Mouse (Mus musculus) neutrophil, adult 5-6 weeks (primary cell): ENCODE data around the gene 4930578C19Rik. TPM values are rescaled to one million over a fixed set of nuclear protein-coding genes. Genes with fewer than 3 reads are reported as not detected.
"Not testable (repeated sequence)": the region's sequence is repeated elsewhere in the genome, so short reads cannot be mapped to it uniquely, and the experiment has no call there.

Experiments used
- ATAC-seq: fragments of 151-379, 151-347 bp; 2 replicates; pipeline ENCODE4 v1.8.0; 2017; ENCODE audit warnings: mild to moderate bottlenecking, moderate TSS enrichment; ENCODE audit not compliant: insufficient number of reproducible peaks, poor library complexity, low FRiP score, severe bottlenecking; ENCODE audit errors: extremely low read depth
- total RNA-seq: library from RNA; stranded (forward); fragments of 200-1000 nt; gene quantifications from 2 replicates; pipeline ENCODE4 v1.2.3, GENCODE M21; 2017

The 4930578C19Rik gene
- total RNA-seq, result not detected in 2 replicates

GRCm38 (mm10) chrX:18461198-18461601, at the start of gene 4930578C19Rik:
TSS of gene 4930578C19Rik (minus strand) at chrX:18461397.
- no peak for ATAC-seq

DNA sequence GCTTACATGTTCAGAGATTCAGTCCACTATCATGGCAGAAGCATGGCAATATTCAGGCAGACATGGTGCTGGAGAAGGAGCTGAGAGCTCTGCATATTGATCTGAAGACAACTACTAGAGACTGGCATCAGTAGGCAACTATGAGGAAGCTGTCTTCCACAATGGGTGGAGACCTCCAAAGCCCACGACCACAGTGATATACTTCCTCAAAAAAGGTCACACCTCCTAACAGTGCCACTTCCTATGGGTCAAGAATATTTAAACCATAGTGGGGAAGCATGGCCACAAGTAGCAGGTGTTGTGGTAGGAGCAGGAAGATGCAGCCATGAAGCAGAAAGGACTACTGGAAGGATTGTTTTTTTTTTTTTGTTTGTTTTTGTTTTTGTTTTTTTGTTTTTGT, 6.5 kb upstream of the 4930578C19Rik start:
- no peak for ATAC-seq

GRCm38 (mm10) chrX:18462879-18463278, 1.7 kb upstream of the 4930578C19Rik start:
- no peak for ATAC-seq

DNA sequence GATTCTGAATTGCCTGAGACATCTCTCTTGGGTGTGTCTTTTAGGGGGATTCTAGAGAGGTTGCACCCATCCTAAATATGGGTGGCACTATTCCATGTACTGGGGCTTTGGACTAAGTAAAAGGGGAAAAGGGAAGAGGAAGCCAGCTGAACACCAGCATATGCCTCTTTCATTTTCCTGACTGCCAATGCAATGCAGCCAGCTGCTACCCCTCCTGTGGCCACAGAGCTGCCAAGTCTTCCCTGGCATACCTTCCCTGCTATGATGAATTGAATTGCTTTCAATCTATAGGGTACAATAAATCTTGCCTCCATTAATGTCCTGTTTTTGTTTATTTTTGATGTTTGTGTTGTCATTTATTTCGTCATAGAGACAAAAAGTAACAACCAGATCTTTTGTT, 9.6 kb downstream of the 4930578C19Rik start:
- ATAC-seq, result no peak

DNA sequence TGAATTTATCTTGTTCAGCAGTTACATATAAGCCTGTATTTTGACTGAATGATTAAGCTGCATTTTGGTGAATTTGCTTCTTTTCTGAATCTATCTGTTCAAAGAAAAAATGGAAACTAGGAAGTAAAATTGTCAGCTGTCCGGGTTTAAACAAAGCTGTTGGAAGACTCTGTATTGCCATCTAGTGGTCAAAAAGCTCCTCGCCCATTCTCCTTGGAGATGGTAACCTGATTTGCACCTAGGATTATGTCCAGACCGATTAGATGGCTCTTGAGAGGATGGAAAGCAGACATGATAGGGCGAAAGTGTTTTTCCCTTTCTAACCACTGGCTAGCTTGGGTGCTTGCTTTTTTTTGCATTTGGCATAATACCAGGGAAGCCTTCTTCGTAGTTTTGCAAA, 19.1 kb downstream of the 4930578C19Rik start:
- no peak for ATAC-seq

DNA sequence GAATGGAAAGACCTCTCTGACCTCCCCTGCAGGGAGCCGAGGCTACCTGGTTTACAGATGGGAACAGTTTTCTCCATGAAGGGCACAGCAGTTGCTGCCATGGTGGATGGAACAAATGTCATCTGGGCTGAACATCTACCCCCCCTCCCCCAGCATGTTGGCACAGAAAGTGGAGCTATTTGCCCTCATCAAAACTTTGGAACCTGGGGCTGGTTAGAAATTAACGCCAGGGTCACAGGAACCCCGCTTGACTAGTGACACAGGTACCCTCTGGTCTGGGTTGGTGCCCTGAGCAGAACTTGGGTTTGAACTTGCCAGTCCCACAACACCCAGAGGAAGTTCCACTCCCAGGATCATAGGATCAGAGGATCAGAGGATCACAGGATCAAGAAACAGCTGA, 35.7 kb downstream of the 4930578C19Rik start:
- no peak for ATAC-seq

DNA sequence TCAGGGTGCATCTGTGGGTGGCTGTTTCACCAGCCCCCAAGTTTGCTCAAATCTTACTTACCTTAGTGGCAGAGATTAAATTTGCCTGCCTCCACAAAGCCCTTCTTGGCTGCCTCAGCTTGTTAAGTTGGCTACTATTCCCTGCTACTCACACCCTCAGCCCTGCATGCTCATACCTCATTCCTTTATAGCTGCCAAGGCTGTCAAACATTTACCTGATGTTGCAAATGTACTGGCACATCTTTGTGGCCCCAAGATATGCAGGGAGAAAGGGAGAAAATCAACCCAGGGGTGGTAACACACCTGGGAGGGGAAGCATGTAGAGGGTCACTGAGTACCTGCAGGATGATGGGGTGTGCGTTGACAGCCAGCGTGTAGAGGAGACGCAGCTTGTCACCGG, 38.0 kb downstream of the 4930578C19Rik start:
- no peak for ATAC-seq

DNA sequence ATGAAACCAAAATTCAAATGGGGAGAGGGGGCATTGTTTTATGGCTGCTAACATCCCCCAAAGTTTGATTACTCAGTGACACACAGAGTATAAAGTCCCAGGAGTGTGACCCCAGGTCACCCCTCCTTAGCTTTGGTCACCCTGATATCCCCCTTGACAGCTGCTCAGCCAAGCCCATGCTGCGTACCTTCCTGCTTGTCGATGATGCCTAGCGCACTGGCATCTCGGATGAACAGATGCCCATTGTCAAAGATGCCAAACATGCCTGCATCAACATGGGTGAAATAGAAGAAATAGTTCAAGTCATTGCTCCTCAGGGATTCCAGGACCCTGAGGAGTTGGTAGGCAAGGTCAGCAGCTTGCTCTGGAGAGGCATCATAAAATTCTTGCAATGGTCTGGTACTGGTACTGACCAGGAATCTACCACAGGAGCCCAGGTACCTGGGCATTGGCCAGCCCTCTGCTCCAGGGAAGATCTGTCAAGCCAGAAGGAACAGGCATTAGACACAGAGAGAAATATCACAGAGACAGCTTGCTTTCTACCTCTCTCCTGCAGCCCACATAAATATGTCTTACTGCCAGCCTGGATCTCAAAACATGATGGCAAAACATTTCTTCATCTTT, 40.9 kb downstream of the 4930578C19Rik start:
- no peak for ATAC-seq

DNA sequence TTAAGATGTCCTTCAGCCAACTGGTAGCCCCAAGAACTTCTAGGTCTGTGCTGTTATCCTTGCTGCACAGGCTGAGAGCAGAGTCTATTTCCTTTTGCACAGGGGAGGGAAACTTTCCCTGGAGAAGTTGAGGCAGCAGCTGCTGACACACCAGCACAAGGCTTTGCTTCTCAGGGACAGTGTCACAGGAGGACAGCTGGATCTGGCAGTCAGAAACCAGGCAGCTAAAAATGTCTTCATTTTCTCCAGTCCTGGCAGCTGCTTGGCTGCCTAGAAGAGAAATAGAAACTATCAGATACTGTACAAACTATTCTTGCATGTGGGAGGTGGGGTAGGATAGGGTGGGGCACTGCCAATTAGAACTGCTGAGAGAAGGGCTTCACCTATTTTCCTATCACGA, 42.2 kb downstream of the 4930578C19Rik start:
- ATAC-seq, result no peak

- no peak for ATAC-seq
Measured at GRCm38 (mm10) chrX:18414560-18414959, 46.6 kb downstream of the 4930578C19Rik start.

DNA sequence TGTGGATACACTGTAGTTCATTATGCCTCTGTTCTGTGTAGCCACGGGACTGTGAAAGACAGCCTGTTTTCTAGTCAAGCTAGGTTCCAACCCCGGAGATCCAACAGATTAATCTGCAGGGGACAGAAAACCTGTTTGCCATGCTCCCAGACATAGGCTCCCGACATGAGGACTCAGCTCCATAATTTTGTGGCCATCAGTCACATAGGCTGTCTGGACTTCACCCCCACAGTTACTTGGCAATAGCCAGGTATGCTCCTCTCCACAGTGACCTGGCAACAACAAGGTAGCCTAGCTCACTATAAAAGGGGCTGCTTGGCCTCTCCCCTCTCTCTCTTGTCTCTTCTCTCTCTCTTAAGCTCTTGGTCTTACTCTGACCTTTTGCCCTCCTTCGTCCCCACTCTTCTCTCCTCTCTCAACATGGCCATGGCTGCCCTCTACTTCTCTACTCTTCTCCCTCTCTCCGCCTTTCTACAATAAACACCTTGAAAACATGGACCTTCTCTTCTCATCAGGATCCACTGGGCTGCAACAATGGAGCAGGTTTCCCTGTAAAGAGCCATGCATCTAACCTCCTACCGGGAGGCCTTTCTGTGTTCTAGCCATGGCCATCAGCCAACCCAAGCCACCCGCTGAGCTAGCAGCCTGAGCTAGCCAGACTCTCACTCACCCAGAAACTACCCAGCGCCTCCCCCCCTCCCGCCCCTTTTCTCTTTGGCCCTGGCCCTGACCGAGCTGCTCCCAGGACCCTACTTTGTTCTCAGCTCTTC, 49.9 kb downstream of the 4930578C19Rik start:
- no peak for ATAC-seq

DNA sequence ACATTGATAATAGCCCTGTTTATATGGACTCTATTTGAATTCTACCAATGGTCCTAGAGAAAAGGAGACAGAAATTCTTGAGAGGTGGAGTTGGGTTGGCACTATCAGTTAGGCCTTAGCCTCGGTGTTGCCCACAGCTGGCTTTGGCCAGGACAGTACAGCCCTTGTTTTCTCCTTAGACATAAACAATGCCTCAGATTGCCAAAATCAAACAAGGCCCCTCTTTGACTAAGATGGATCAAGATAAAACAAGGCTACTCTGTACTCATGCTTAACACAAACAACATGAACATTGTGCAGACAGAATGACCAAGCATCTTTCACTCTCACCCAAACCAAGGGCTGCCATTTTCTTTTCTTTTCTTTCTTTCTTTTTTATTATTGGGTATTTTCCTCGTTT, 51.6 kb downstream of the 4930578C19Rik start:
- ATAC-seq, result no peak

DNA sequence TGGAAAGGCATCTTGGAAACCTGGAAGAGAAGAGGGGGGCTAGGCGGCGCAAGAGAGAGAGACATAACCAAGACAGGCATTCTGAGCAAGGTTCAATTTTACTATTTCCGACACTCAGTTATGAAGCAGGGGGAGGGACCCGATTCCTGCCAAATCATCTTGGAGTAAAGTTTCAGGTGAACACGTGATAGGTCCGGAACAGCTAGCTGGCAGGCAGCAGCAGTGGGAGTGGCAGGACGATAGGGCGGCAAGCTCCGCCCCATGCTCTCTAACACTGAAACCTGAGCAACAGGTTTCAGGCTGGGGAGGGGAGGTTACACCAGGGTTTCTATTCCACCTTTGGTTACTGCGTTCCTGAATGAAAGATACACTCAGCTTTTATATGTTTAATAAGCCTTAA, 58.9 kb downstream of the 4930578C19Rik start:
- no peak for ATAC-seq

DNA sequence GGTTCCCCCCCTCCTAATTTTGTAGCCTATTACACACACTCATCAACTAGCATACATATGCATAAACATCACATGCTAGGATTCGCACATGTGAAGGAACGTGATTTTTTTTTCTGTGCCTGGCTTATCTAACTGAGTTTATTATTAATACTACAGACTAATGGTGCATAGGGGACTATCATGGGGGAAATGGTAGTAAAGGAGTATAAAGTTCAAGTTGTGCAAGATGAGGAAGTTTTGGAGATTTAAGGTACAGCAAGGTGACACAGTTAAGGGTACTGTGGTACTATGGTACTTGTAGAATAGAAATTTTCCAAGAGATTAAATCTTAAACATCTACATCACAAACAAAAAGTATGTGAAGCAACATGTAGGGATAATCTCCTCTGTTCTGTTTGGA, 64.5 kb downstream of the 4930578C19Rik start:
- ATAC-seq, result no peak

DNA sequence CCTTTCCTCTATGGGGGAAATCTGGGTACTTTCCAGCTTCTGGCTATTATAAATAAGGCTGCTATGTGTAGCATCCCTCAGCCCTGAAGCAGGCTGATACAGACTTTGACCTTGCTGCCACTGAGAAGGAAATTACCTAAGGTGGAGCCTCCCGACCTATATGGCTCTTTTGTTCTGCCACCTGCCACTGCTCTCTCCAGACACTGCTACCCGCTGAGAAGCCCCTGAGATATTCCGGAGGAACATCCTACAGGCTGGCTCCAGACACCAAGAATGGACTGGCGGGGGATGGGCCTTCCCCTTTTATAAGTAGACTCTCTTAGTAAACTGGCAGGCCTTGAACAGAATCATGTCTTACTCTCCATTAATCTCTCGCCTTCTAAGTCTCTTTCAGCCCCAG, 77.0 kb downstream of the 4930578C19Rik start:
- not testable (repeated sequence) for ATAC-seq
